In genomic region chr7:126260280-126261210, GRCm38 (mm10) we compare ENCODE assay signal across 8 mouse cellular contexts. TPM values are rescaled to one million over a fixed set of nuclear protein-coding genes. Genes with fewer than 3 reads are reported as not detected.
DNase-seq lines count a peak whose midpoint lies in the region; ATAC-seq and TF ChIP-seq lines count a peak whose summit lies in the region.

No protein-coding gene starts in this region.

- TF ChIP-seq POLR2A in thymus, adult 2 months (IDR thresholded peaks at IDR 0.05; ENCODE audit: control insufficient read depth, extremely low read depth, insufficient read depth, low read length, poor library complexity): no peak

- no peaks in the 10 kb centered on the region for H3K4me1 ChIP-seq in lung, embryonic 16.5 days (replicated peaks; ENCODE audit: control insufficient read depth, insufficient read depth, low read length)
- H3K4me1 ChIP-seq in thymus, adult 2 months (replicated peaks; ENCODE audit: control insufficient read depth, insufficient read depth, low read length): no peaks in the 10 kb centered on the region

- no peaks in the 10 kb centered on the region for H3K27me3 ChIP-seq in lung, embryonic 16.5 days (ENCODE audit: control insufficient read depth, insufficient read depth, low read depth, low read length)
- H3K27me3 ChIP-seq in thymus, adult 2 months (ENCODE audit: control insufficient read depth, insufficient read depth, low read length): no peaks in the 10 kb centered on the region

- H3K4me3 ChIP-seq in lung, embryonic 16.5 days (ENCODE audit: low read length): no peak overlapping the region
- H3K4me3 ChIP-seq in thymus, adult 2 months (ENCODE audit: control insufficient read depth, insufficient read depth, low read length): no peak overlapping the region

- no peak overlapping the region for H3K27ac ChIP-seq in lung, embryonic 16.5 days (ENCODE audit: low read length)
- H3K27ac ChIP-seq in thymus, adult 2 months (ENCODE audit: control insufficient read depth, insufficient read depth, low read length): no peak overlapping the region

- no peaks in the 10 kb centered on the region for H3K9me3 ChIP-seq in lung, embryonic 16.5 days (ENCODE audit: control insufficient read depth, low read length)

- H3K4me2 ChIP-seq in lung, embryonic 16.5 days (ENCODE audit: low read depth, low read length): no peak overlapping the region

- H3K9ac ChIP-seq in lung, embryonic 16.5 days (ENCODE audit: low read length): no peak overlapping the region

- peak; percentile 72; the same call in 1 of the 2 replicates for TF ChIP-seq CTCF in thymus, adult 2 months (IDR thresholded peaks at IDR 0.05; ENCODE audit: borderline replicate concordance, control insufficient read depth, extremely low read depth, insufficient read depth, low read length, poor library complexity)

- ATAC-seq in lung, embryonic 16.5 days (ENCODE audit: low read depth): peak; percentile 70; the same call in 1 of the 2 replicates

- DNase-seq in CD4-positive, CD25-positive, alpha-beta regulatory T cell, adult 2 months (ENCODE audit: low read depth, low spot score): peak; percentile 86
- DNase-seq in adrenal gland, adult 18-20 months (ENCODE audit: low spot score in 2 of 2): peak; percentile 58 to 69
- DNase-seq in embryo, embryonic 11 days: peak; percentile 84
- DNase-seq in heart, postnatal 4 days: peak; percentile 81
- peak; percentile 36 for DNase-seq in large intestine, adult 2 months (ENCODE audit: low read depth, low spot score)
- peak; percentile 67 for DNase-seq in ovary, postnatal 14 days (ENCODE audit: low spot score)
- DNase-seq in thymus, adult 2 months: peak; percentile 76

- WGBS in large intestine, adult 2 months: 4% methylated on average over 18 of the region's 18 CpGs
- 6% methylated on average over 18 of the region's 18 CpGs for WGBS in lung, embryonic 16.5 days
- whole genome bisulfite sequencing in thymus, adult 2 months: 11% methylated on average over 18 of the region's 18 CpGs

- H3K36me3 ChIP-seq in lung, embryonic 16.5 days (ENCODE audit: control insufficient read depth, insufficient read depth, low read length): no peaks in the 10 kb centered on the region
- H3K36me3 ChIP-seq in thymus, adult 2 months (ENCODE audit: control insufficient read depth, insufficient read depth, low read length): no peaks in the 10 kb centered on the region

RNA-seq across cellular contexts. Expression of gene Sbk1, which starts 11.9 kb away (rescaled TPM):
- 10 to 100 TPM; 46.2 to 99.7 TPM for total RNA-seq in adrenal gland, adult 18-20 months (2021)
- 10 to 100 TPM; 40.4 to 46.3 TPM for total RNA-seq in heart, postnatal 4 days (2021)
- 12.2 and 12.5 TPM in 2 replicates for polyA plus RNA-seq in large intestine, adult 2 months (2012; rRNA removed)
- 14.0 and 16.5 TPM in 2 replicates for polyA plus RNA-seq in lung, embryonic 16.5 days (2015; fragmentation: Nextera tagmentation; extraction: Ambion mirVana)
- polyA plus RNA-seq in thymus, adult 2 months (2012; rRNA removed): 78.1 and 82.0 TPM in 2 replicates

Comparison
In these comparisons a context has a peak if more than half of its experiments do, and no peak if none do; other contexts are left out.
1. DNase-seq: peak in every context shown above with its lines; median percentile 86 in CD4-positive, CD25-positive, alpha-beta regulatory T cell, adult 2 months; 84 in embryo, embryonic 11 days; 81 in heart, postnatal 4 days; 76 in thymus, adult 2 months; 67 in ovary, postnatal 14 days; 64 in adrenal gland, adult 18-20 months; 36 in large intestine, adult 2 months.